Mouse (Mus musculus) Muller cell, postnatal 12 days (primary cell): Measurements from ENCODE around the gene Tex52.
A peak's percentile ranks its signal among the peaks of the same experiment; 100 is the strongest.

ENCODE experiments used
- DNase-seq: peaks from one replicate; pipeline ENCODE4 v3.0.0-alpha.2; 2015; ENCODE audit errors: inconsistent ontology term

Tex52 gene

GRCm38 (mm10) chr6:128375192-128375591 lies at the start of gene Tex52, which contains the start of gene Gm44596:
Gene Tex52 (plus strand): TSS chr6:128375456.
Gene Gm44596 (plus strand): TSS chr6:128375503.
- peak; percentile 64 for DNase-seq

GRCm38 (mm10) chr6:128334397-128335124 lies 40.7 kb upstream of the Tex52 start:
- peak; percentile 66 for DNase-seq

GRCm38 (mm10) chr6:128337467-128337866 lies 37.8 kb upstream of the Tex52 start:
- no peak for DNase-seq

GRCm38 (mm10) chr6:128338876-128339275 lies 36.4 kb upstream of the Tex52 start:
- peak; percentile 97 for DNase-seq

GRCm38 (mm10) chr6:128341956-128342723 lies 33.1 kb upstream of the Tex52 start:
- no peak for DNase-seq

GRCm38 (mm10) chr6:128345623-128346022 lies 29.6 kb upstream of the Tex52 start:
- DNase-seq = no peak

- no peak for DNase-seq
Observed at GRCm38 (mm10) chr6:128346782-128347181, 28.5 kb upstream of the Tex52 start.

GRCm38 (mm10) chr6:128349711-128350110 lies 25.5 kb upstream of the Tex52 start:
- DNase-seq = peak; percentile 97

GRCm38 (mm10) chr6:128354140-128354539 lies 21.1 kb upstream of the Tex52 start:
- peak; percentile 45 for DNase-seq

GRCm38 (mm10) chr6:128355201-128355681 lies 20.0 kb upstream of the Tex52 start:
- DNase-seq = peak; percentile 82

- peak; percentile 99 for DNase-seq
Observed at GRCm38 (mm10) chr6:128355726-128356416, 19.4 kb upstream of the Tex52 start, which contains the start of gene Tulp3. Gene Tulp3 (minus strand): TSS chr6:128355851.

- DNase-seq = no peak
Observed at GRCm38 (mm10) chr6:128358999-128359398, 16.3 kb upstream of the Tex52 start.

GRCm38 (mm10) chr6:128361901-128362300 lies 13.4 kb upstream of the Tex52 start:
- DNase-seq = no peak

- peak; percentile 88 for DNase-seq
Observed at GRCm38 (mm10) chr6:128362381-128363006, 12.8 kb upstream of the Tex52 start, which contains the start of the genes Rhno1 and Foxm1. Gene Rhno1 (minus strand): TSS chr6:128362911. Gene Foxm1 (plus strand): TSS chr6:128362967.

- DNase-seq = peak; percentile 45
Observed at GRCm38 (mm10) chr6:128363007-128363825, 12.0 kb upstream of the Tex52 start.

- peak; percentile 85 for DNase-seq
Observed at GRCm38 (mm10) chr6:128364721-128365120, 10.5 kb upstream of the Tex52 start.

- DNase-seq = peak; percentile 69
Observed at GRCm38 (mm10) chr6:128366466-128366865, 8.8 kb upstream of the Tex52 start.

GRCm38 (mm10) chr6:128370040-128370439 lies 5.2 kb upstream of the Tex52 start:
- DNase-seq = no peak

GRCm38 (mm10) chr6:128376371-128377085 lies 1.3 kb downstream of the Tex52 start:
- no peak for DNase-seq

- no peak for DNase-seq
Observed at GRCm38 (mm10) chr6:128379636-128380035, 4.4 kb downstream of the Tex52 start.
